Mouse (Mus musculus) urinary bladder, postnatal 25 days (tissue): Measurements from ENCODE around the gene Slc22a14.
"Not testable (repeated sequence)": the region's sequence is repeated elsewhere in the genome, so short reads cannot be mapped to it uniquely, and the experiment has no call there.

Experiments used
- DNase-seq: peaks from one replicate; pipeline ENCODE4 v3.0.0; 2022; ENCODE audit warnings: low spot score

The Slc22a14 gene

GRCm38 (mm10) chr9:119365284-119365683 lies at the start of gene Slc22a14:
TSS of gene Slc22a14 (minus strand) at chr9:119365553.
- no peak for DNase-seq

GRCm38 (mm10) chr9:119409864-119410263 lies 44.5 kb upstream of the Slc22a14 start:
- DNase-seq, result no peak

DNA sequence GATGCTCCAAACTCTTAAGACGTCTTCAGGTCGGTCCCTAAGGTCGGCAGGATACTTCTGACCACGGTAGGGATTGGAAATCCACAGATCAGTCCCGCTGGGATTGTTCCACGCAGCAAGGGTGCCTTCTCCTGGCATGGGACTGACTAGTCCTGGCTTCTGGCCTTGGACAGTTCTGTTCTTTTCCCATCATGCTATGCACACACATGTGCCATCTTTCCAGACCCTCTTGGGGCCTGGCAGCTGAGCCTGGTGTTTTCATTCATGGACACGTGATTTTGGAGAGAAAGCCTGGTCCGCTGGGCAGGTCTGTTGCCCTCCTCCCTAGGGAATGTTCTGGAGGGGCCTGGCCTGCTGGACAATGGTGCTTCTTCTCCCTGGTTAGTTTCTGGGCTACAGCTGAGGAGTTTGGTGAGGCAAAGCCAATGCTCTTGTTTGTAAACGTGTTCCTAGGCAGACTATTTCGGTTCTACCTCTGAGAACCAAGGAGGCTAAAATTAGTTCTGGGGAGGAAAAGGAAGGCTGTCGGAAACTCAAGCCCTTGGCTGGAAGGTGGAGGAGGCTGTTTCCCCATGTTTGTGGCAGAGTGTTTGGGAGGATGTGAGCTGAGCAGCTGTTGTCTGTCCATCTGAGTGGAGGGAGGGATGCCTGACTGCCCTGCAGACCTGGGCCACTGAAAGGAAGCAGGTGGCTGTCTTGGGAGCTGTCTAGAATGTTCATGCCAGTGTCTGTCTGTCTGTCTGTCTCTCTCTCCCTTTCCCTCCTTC lies 43.7 kb upstream of the Slc22a14 start:
- DNase-seq, result no peak

GRCm38 (mm10) chr9:119407884-119408283 lies 42.5 kb upstream of the Slc22a14 start:
- DNase-seq, result no peak

GRCm38 (mm10) chr9:119404090-119404489 lies 38.7 kb upstream of the Slc22a14 start:
- DNase-seq, result no peak

- DNase-seq, result peak; percentile 18
These were observed 37.9 kb upstream of the Slc22a14 start for GRCm38 (mm10) chr9:119403236-119403641.

DNA sequence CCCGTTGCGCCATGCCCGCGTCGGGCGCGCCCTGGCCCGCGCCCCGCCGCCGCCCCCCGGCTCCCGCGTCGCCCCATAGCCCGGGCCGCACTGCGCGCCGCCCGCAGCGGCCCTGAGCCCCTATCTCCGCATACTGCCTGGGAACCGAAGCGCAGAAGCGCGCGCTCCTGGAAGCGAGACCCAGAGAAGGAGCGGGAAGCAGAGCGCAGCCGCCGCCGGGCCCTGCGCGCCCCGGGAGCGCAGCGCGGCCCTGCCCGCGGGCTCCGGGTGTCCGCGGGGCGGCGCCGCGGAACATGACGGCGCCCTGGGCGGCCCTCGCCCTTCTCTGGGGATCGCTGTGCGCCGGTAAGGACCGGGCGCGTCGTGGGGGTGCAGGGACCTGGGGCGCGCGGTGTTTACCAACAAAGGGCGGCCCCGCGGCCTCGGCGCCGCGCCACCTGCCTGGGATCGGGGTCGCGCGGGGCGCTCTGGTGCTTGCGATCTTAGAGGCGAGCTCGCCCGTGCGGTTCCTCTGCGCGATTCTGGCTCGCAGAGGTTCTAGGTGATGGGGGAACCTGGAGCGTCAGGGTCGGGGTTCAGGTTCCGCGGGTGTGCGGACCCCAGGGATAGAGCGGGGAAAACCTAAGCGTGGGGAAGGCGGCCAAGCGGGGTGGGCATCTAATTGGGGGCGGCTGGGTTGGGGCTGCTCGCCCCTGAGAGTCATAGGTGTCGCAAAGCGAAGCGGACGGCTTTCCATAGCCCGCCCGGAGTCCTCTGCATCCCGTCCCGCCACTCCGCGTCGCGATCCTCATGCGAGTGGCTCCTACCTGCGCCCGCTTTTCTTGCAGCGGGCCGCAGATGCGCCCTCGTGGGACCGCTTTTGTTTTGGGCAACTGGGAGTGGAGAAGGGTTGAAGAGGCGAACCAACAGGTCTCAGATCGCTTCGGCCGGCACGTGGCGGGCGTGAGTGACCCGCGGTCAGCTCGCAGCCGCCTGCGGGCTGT lies 37.2 kb upstream of the Slc22a14 start:
- peak; percentile 47 for DNase-seq

DNA sequence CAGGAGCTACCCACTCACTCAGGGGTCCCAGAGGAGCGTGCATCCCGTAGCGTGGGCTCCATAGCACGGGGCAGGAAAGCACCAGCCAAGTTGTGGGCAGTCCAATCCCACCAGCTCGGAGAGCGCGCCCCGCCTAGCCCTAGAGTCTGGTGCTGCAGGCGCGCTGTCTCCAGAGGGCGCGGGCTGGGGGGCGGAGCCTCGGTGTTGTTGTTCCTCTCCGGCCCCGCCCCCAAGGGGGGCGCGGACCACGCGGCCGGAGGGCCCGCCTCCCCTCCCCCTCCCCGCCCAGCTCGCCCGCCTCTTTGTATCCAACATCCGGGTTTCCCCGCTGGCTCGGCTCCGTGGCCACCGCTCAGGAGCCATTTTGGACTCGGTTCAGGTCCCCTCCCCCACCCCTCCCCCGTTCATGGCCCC lies 36.5 kb upstream of the Slc22a14 start, which contains the start of gene Acvr2b:
Gene Acvr2b, plus strand, starts transcription at position 318 of the 414 bp plus-strand sequence.
- peak; percentile 91 for DNase-seq

DNA sequence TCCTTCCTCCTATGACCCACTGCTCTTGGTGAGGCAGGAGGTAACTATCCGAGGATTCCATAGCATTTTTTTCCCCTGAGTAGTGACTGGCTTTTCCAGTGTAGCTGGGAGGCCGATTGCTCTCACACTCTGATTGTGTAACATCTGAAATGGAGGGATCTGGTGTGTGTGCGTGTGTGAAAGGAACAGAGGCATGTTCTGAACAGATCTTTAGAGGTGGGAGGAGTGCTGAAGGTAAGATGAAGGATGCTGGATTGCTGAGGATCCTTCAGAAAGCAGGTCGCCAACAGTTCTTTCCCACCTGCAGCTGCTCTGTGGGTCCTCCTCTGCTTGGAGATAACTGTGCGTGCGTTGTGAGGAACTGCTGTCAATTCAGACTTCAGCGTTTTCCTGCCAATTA lies 36.0 kb upstream of the Slc22a14 start:
- peak; percentile 9 for DNase-seq

- no peak for DNase-seq
These were observed 29.5 kb upstream of the Slc22a14 start for GRCm38 (mm10) chr9:119394808-119395207.

DNA sequence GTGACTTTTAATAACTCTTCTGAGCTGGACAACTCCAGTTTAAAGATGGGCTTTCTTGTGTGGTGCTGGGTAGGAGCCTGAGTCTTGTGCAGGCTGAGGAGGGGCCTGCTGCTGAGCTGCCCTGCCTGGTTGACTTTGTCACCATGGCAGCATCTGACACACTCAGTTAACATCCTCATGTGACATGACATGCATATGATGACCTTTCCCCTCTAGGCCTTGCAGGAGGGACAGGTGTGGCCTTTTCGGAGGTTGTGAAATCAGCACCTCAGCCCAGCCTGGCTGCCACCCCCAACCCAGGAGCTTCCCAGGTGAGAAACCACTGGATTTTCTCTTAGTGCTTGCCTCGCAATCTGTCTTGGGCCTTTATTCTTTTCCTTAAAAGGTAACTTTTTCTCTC lies 24.9 kb upstream of the Slc22a14 start:
- DNase-seq, result no peak

DNA sequence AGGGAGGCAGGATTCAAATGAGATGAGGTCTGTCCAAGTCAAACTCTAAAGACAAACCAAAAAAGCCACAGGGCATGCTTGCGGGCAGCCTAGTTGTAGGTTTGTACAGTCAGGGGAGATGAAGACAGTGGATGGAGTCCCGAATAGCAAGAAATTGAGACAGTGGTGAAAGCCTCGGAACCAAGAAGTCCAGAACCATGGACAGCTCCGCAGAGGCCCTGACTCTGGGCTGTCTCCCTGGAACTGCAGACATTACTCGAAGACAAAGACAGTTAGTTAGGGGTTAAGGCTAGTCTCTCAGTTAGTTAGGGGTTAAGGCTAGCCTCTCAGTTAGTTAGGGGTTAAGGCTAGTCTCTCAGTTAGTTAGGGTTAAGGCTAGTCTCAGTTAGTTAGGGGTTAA lies 23.6 kb upstream of the Slc22a14 start:
- DNase-seq, result no peak

GRCm38 (mm10) chr9:119382603-119383002 lies 17.2 kb upstream of the Slc22a14 start:
- DNase-seq, result no peak

- DNase-seq, result no peak
These were observed 12.9 kb upstream of the Slc22a14 start for GRCm38 (mm10) chr9:119378231-119378630.

- DNase-seq, result no peak
These were observed 10.2 kb upstream of the Slc22a14 start for GRCm38 (mm10) chr9:119375556-119375955.

GRCm38 (mm10) chr9:119375008-119375407 lies 9.7 kb upstream of the Slc22a14 start:
- no peak for DNase-seq

DNA sequence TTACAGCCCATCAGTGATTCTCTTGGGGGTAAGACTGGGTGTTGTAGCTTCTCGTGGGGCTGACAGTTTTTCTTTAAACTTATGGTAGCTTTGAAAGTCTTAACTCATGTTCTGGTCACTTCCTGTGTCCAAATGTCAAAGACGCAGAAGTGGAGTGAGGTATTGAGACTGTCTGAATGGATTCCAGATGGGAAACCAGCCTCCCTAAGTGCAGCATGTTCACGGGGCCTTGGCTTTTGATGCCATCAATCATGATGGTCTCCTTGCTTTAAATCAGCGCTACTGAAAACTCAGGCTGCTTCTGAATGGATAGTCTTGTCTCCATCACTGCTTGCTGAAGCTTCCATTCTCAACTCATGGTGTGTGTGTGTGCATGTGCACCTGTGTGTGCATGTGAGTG lies 5.9 kb upstream of the Slc22a14 start:
- DNase-seq, result no peak

- DNase-seq, result not testable (repeated sequence)
These were observed 5.4 kb upstream of the Slc22a14 start for GRCm38 (mm10) chr9:119370770-119371169.

DNA sequence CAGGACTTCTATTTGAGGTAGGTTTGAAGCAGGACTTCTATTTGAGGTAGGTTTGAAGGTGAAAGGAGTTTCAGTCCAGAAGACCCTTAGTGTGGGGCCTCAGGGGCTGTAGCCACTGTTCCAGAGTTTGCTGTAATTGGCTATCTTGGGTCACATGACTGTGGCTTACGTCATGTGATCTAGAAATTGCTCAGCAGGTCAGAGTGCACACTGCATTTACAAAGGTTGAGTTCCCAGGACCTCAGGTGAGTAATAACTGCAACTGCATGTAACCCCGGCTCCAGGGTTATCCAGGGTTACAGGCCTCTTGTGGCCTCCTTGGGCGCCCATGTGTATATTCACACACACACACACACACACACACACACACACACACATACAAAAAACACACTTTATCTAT lies 3.0 kb upstream of the Slc22a14 start:
- no peak for DNase-seq

DNA sequence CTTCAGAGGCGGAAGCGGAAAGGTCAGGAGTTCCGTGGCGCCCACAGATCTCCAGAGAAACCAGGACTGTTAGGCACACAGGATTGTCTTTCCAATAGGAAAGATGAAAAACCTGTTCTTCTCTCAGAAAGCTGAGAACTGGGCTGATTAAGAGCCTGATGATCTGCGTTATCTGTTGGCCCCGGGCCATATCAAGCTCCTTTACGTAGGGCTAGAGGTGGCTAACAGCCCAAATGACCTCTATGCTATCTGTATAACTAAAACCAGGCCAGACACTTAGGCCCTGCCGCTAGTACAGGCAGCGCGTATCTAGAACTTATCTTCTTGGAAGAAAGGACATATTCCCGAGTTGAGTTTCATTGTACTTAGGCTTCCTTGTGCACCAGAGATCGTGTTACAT lies 2.1 kb downstream of the Slc22a14 start:
- DNase-seq, result no peak

GRCm38 (mm10) chr9:119361416-119361815 lies 3.9 kb downstream of the Slc22a14 start:
- DNase-seq, result no peak

DNA sequence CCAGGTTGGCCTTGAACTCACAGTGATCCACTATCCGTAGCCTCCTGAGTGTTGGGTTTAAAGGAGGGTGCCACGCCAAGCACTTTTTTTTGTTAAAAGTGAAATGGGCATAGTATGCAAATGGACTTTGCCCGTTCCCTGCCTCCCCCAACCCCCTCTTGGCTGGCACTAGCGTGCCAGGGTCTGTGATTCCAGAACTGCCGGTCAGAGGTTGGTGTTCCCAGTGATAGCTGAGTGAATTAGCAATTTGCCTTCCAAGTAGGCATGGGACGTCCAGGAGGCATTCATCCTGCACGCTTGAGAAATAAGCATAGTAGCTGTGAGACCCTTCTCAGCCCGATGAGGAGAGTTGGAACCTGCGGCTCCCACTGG lies 7.3 kb downstream of the Slc22a14 start:
- no peak for DNase-seq
